Mouse (Mus musculus) layer of hippocampus, adult 6 months (tissue): ENCODE data around the gene Rfx3. TPM values are rescaled to one million over a fixed set of nuclear protein-coding genes. Genes with fewer than 3 reads are reported as not detected.

Experiments used
- long read RNA-seq, 2 experiments: library from polyadenylated mRNA; unstranded; transcript quantifications; one replicate each; pipeline ENCODE4 v2.0.0; 2019 to 2020
- polyA plus RNA-seq: library from polyadenylated mRNA; unstranded; fragments of <200 nt; fragmentation: Nextera tagmentation; gene quantifications from 2 replicates; pipeline ENCODE4 v1.2.3, GENCODE M21; 2021

Gene Rfx3
- 18.9 and 19.3 TPM in 2 replicates for polyA plus RNA-seq
- long read RNA-seq, experiment 1, partial matches to known transcripts: 3 of 26 reads
- long read RNA-seq, experiment 1, other reads (novel, unspliced or antisense): 23 of 26 reads
- long read RNA-seq, experiment 2, partial matches to known transcripts: 5 of 29 reads
- long read RNA-seq, experiment 2, other reads (novel, unspliced or antisense): 24 of 29 reads

DNA sequence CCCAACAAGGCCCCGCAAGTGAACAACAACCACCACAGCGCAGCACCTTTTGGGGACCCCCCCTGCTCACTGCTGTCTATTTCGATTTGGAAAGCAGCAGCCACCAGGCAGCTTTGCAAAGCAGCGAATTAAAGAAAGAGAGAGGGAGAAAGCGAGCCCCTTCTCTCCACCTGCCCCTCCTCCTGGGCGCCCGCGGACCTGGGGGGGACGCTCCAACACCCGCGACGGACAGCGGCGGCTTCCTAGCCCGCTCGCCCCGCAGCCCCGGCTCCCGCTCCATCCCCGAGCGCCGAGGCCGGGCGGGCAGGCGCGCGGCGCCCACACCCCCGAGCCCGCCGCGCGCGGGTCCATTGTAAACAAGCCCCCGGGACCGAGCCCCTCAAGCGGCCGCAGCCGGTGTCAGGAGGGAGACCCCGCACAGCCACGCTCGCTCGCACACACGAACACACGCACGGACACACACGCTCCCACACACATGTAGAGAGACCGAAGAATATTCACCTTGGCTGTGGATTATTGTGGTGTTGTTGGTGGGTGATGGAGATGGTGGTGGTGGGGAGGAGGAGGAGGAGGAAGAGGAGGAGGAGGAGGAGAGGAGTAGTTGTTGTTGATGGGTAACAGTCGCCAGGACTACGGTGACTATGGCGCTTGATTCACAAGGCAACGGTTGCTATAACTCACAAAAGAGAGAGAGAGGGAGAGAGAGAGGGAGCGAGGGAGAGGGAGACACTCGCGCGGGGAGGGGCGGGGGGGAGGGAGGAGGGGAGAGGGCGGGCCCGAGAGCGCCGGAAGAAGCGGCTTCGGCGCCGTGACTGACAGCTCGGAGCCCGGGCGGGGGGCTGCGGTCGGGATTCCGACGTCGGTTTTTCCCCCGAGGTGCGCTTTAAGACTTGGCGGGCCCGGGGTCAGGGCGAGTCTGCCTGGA lies at the start of gene Rfx3:
Rfx3 (minus strand) TSS at position 696 of the 925 bp plus-strand sequence.

